Mouse (Mus musculus): ENCODE measurements around the gene Zfp329. TPM values are rescaled to one million over a fixed set of nuclear protein-coding genes. Genes with fewer than 3 reads are reported as not detected.
"Not testable (repeated sequence)": the region's sequence is repeated elsewhere in the genome, so short reads cannot be mapped to it uniquely, and the experiment has no call there.

The Zfp329 gene
- polyA plus RNA-seq (2016; fragmentation: Nextera tagmentation; extraction: Ambion mirVana): 16.1 and 20.4 TPM in 2 replicates

DNA sequence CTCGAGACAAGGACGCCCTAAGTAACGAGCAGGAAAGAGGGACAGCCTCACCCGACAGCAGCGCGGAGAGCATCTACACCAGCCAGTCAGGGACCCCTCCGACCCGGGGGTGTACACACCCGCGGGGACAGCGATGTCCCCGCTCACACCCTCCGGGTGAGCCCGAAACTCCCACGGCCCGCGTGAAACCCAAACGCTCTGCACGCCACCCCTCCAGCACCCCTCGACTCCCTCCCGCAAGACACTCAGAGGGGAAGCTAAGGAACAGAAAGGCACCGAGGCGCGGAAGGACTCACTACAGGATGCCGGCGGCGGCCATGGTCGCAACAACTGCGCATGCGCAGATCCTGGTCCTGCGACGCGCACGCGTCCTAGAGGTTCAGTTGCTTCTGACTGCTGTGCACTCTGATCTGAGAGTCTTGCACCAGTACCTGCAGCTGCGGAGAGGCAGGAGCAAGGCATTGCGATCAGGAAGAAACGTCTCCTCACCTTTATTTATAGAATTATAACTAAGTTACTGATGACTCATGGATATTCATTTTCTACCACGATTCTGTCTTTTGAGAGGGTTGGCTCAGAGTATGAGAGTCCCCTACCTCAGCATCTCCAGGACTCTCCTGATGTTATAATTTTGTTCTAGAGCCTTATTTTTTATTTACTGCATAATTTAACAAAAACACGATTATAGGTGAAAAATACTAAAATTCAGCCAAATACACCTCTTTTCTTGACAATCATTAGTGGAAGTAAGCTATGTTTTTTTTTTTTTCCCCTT lies at the start of gene Zfp329:
Gene Zfp329, minus strand, starts transcription at position 338 of the 775 bp plus-strand sequence.
- WGBS: under 1% methylated on average over 40 of the region's 40 CpGs
- DNase-seq (ENCODE audit: low spot score): peak; percentile 94
- peaks cover 36% of the 10 kb centered on the region for H3K36me3 ChIP-seq (replicated peaks)
- no peaks in the 10 kb centered on the region for H3K27me3 ChIP-seq (replicated peaks; ENCODE audit: low read depth, poor library complexity, severe bottlenecking)
- H3K27ac ChIP-seq (replicated peaks): peak within 1 kb of the TSS; percentile 95
- peaks cover 41% of the 10 kb centered on the region for H3K9me3 ChIP-seq
- peak within 1 kb of the TSS; percentile 92 for H3K4me3 ChIP-seq
- H3K4me1 ChIP-seq: peaks cover 5% of the 10 kb centered on the region; the same call in 1 of the 2 replicates

- Histone ChIP-seq H3K27me3 (replicated peaks; ENCODE audit: low read depth, poor library complexity, severe bottlenecking) (no peaks in the 10 kb centered on the region), H3K9me3 (peaks cover 60% of the 10 kb centered on the region), H3K27ac (replicated peaks) (no peak overlapping the region), H3K36me3 (replicated peaks) (peaks cover 49% of the 10 kb centered on the region), H3K4me1 (no peaks in the 10 kb centered on the region), H3K4me3 (peak overlapping the region; percentile 66)
- WGBS: 97% methylated on average over 4 of the region's 4 CpGs
- DNase-seq (ENCODE audit: low spot score): no peak
These were observed 17.1 kb upstream of the Zfp329 start for GRCm38 (mm10) chr7:12835779-12836178.

- H3K9me3 ChIP-seq: peaks cover 54% of the 10 kb centered on the region
These were observed 16.6 kb upstream of the Zfp329 start for GRCm38 (mm10) chr7:12835193-12835671.

GRCm38 (mm10) chr7:12834162-12835120 lies 15.8 kb upstream of the Zfp329 start, which contains the start of gene Zfp110:
Gene Zfp110 (plus strand): TSS chr7:12834761.
- Histone ChIP-seq H3K9me3 (peaks cover 53% of the 10 kb centered on the region), H3K4me3 (peak within 1 kb of the TSS; percentile 66), H3K4me1 (no peaks in the 10 kb centered on the region), H3K36me3 (replicated peaks) (peaks cover 36% of the 10 kb centered on the region), H3K27ac (replicated peaks) (peak within 1 kb of the TSS; percentile 90), H3K27me3 (replicated peaks; ENCODE audit: low read depth, poor library complexity, severe bottlenecking) (no peaks in the 10 kb centered on the region)
- 4% methylated on average over 47 of the region's 47 CpGs for WGBS
- DNase-seq (ENCODE audit: low spot score): peak; percentile 89

More at GRCm38 (mm10) chr7:12835193-12835671, 16.6 kb upstream of the Zfp329 start:
- no peaks in the 10 kb centered on the region for H3K4me1 ChIP-seq
- H3K4me3 ChIP-seq: peak overlapping the region; percentile 66
- WGBS: 44% methylated on average over 13 of the region's 13 CpGs
- H3K27me3 ChIP-seq (replicated peaks; ENCODE audit: low read depth, poor library complexity, severe bottlenecking): no peaks in the 10 kb centered on the region
- no peak for DNase-seq (ENCODE audit: low spot score)
- peak overlapping the region; percentile 90 for H3K27ac ChIP-seq (replicated peaks)
- peaks cover 44% of the 10 kb centered on the region for H3K36me3 ChIP-seq (replicated peaks)

DNA sequence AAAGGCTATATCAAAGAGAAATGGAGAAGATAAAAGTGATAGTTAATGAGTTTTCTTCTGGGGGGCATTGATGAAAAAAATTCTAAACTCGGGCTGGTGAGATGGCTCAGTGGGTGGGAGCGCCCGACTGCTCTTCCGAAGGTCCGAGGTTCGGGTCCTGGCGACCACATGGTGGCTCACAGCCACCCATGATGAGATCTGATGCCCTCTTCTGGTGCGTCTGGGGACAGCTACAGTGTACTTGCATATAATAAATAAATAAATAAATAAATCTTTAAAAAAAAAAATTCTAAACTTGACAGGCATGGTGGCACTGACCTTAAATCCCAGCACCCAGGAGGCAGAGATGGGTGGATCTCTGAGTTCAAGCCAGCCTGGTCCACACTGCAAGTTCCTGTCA lies 3.1 kb downstream of the Zfp329 start:
- peaks cover 67% of the 10 kb centered on the region for H3K36me3 ChIP-seq (replicated peaks)
- 94% methylated on average over 8 of the region's 8 CpGs for WGBS
- H3K9me3 ChIP-seq: peaks cover 51% of the 10 kb centered on the region

GRCm38 (mm10) chr7:12803727-12804071 lies 15.0 kb downstream of the Zfp329 start:
- Histone ChIP-seq H3K9me3 (peaks cover 15% of the 10 kb centered on the region; the same call in 1 of the 2 replicates), H3K4me3 (peak overlapping the region; percentile 58), H3K27ac (replicated peaks) (peak overlapping the region; percentile 85), H3K36me3 (replicated peaks) (peaks cover 37% of the 10 kb centered on the region), H3K27me3 (replicated peaks; ENCODE audit: low read depth, poor library complexity, severe bottlenecking) (no peaks in the 10 kb centered on the region), H3K4me1 (peaks cover 13% of the 10 kb centered on the region)
- WGBS: under 1% methylated on average over 16 of the region's 16 CpGs
- DNase-seq (ENCODE audit: low spot score): no peak

More for the DNA sequence above, 3.1 kb downstream of the Zfp329 start:
- H3K27ac ChIP-seq (replicated peaks): no peak overlapping the region
- no peak for DNase-seq (ENCODE audit: low spot score)
- no peak overlapping the region for H3K4me3 ChIP-seq
- peaks cover 5% of the 10 kb centered on the region; the same call in 1 of the 2 replicates for H3K4me1 ChIP-seq
- no peaks in the 10 kb centered on the region for H3K27me3 ChIP-seq (replicated peaks; ENCODE audit: low read depth, poor library complexity, severe bottlenecking)

GRCm38 (mm10) chr7:12802866-12803726 lies 15.6 kb downstream of the Zfp329 start, which contains the start of gene Zscan18:
Gene Zscan18 (minus strand): TSS chr7:12803635.
- H3K27ac ChIP-seq (replicated peaks): peak within 1 kb of the TSS; percentile 85
- DNase-seq (ENCODE audit: low spot score): peak; percentile 88
- H3K4me1 ChIP-seq: peaks cover 13% of the 10 kb centered on the region
- H3K27me3 ChIP-seq (replicated peaks; ENCODE audit: low read depth, poor library complexity, severe bottlenecking): no peaks in the 10 kb centered on the region
- peaks cover 34% of the 10 kb centered on the region for H3K36me3 ChIP-seq (replicated peaks)
- H3K9me3 ChIP-seq: peaks cover 12% of the 10 kb centered on the region; the same call in 1 of the 2 replicates
- peak within 1 kb of the TSS; percentile 58 for H3K4me3 ChIP-seq
- WGBS: 5% methylated on average over 31 of the region's 31 CpGs

DNA sequence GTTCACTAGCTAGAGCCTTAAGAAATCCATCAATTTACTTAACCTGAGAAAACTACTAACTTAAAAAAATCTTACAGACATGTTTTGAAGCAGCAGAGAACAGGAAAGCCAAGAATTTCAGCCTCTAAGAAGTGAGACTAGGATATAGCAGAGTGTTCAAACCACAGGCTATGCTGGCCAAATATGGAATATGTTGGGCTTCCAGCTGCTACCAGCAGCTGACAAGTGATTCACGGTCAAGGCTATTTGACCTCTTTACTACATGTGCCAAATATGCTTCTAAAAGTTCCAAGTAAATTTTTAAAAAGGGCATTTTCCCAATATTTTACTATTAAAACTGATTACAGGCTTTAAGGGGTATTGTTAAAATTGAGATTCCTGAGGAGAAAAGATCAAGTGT lies 19.1 kb downstream of the Zfp329 start:
- WGBS: 91% methylated on average over 1 of the region's 1 CpGs
- DNase-seq (ENCODE audit: low spot score): no peak
- H3K4me1 ChIP-seq: peaks cover 13% of the 10 kb centered on the region
- peaks cover 26% of the 10 kb centered on the region; the same call in 1 of the 2 replicates for H3K9me3 ChIP-seq
- H3K27ac ChIP-seq (replicated peaks): no peak overlapping the region
- no peaks in the 10 kb centered on the region for H3K27me3 ChIP-seq (replicated peaks; ENCODE audit: low read depth, poor library complexity, severe bottlenecking)
- H3K36me3 ChIP-seq (replicated peaks): peaks cover 14% of the 10 kb centered on the region; the same call in 1 of the 2 replicates
- no peak overlapping the region for H3K4me3 ChIP-seq

DNA sequence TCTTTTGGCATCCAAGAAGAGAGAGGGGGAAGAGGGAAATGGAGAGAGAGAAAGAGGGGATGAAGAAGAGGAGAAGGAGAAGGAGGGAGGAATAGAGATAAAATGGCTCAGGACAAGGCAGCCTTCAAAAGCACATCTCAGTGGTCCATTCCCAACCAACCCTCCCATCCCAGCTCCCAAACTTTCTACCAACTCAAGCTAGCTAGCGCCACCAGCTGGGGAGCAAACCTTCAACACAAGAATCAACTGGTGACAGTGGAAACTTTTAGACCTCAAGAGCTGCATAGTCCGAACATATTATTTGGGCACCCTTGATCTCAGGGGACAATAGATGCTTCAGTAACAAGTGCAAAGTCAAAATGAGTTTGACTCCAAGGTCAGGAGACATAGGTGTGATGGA lies 20.7 kb downstream of the Zfp329 start:
- Histone ChIP-seq H3K4me3 (no peak overlapping the region), H3K27ac (replicated peaks) (no peak overlapping the region), H3K36me3 (replicated peaks) (peaks cover 14% of the 10 kb centered on the region; the same call in 1 of the 2 replicates), H3K9me3 (peaks cover 30% of the 10 kb centered on the region; the same call in 1 of the 2 replicates), H3K27me3 (replicated peaks; ENCODE audit: low read depth, poor library complexity, severe bottlenecking) (no peaks in the 10 kb centered on the region), H3K4me1 (peaks cover 2% of the 10 kb centered on the region)
- DNase-seq (ENCODE audit: low spot score): no peak
- 60% methylated on average over 2 of the region's 2 CpGs for WGBS

DNA sequence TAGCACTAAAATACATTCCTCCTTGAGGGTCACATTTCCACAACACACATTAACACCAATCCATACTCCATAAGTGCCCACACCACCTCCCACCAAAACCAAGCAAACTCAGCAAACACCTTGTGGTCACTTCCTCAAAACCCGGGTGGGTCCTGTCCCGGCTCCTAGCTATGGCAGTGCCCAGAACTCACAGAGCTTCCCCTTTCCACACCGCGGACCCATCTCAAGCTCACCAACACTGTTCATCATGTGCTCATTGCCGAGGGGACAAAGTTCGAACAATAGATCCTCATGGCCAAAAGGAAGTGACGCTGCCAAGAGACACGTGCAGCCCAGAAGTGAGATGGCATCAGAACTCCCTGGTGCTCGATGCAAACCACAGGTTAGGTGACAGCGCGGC lies 26.0 kb downstream of the Zfp329 start:
- not testable (repeated sequence) for DNase-seq (ENCODE audit: low spot score); H3K4me3 ChIP-seq; H3K4me1 ChIP-seq; H3K27ac ChIP-seq (replicated peaks); H3K36me3 ChIP-seq (replicated peaks); H3K27me3 ChIP-seq (replicated peaks; ENCODE audit: low read depth, poor library complexity, severe bottlenecking)
- H3K9me3 ChIP-seq: peaks cover 24% of the 10 kb centered on the region; the same call in 1 of the 2 replicates
- 88% methylated on average over 11 of the region's 11 CpGs for WGBS

DNA sequence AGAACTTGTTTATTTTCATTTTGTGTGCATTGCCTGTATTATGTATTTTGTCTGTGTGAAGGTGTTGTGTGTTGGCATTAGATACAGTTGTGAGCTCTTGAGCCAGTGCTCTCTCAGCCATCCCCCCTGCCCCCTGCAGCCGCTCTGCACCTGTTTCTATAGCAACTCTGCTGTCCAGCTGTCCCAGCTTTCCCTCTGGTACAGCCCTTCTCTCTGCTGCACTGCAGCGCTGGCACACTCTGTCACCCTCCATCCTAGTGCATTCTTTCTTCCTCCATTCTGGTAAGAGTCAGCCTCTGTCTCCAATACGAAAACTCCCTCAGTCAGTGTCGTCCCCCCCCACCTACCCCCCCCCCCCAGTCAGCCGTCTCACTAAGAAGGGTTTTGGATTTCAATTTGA lies 30.6 kb downstream of the Zfp329 start:
- Histone ChIP-seq H3K27me3 (replicated peaks; ENCODE audit: low read depth, poor library complexity, severe bottlenecking) (no peaks in the 10 kb centered on the region), H3K4me3 (no peak overlapping the region), H3K9me3 (no peaks in the 10 kb centered on the region; the same call in 1 of the 2 replicates), H3K27ac (replicated peaks) (no peak overlapping the region), H3K4me1 (peaks cover 3% of the 10 kb centered on the region; the same call in 1 of the 2 replicates), H3K36me3 (replicated peaks) (no peaks in the 10 kb centered on the region)
- DNase-seq (ENCODE audit: low spot score): no peak
- 31% methylated on average over 5 of the region's 5 CpGs for WGBS

All from embryonic facial prominence, embryonic 10.5 days (tissue).